Mouse (Mus musculus): ENCODE measurements at regions not wholly inside any gene's neighbourhood (a gene's known extent, or its start where the extent isn't known, plus 50 kb on each side); places are given as distances from the start of the nearest gene placed in this dataset.

DNA sequence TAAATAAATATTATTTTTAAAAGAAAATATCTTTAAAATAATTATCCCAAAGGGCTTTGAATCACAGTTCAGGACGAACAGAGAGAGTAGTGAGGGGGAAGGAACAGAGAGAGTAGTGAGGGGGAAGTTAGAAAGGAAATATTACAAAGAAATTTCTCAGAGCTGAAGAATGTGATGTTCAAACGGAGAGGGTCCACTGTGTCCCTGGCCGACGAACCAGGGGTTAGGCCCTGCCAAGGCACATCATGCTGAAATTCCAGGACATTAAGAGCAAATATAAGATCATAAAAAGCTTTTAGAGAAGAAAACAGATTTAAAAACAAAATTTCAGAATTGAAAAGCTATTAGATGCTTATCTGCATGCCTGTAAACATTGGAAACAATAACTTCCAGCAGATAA, 61.6 kb downstream of the Skor1 start:
- WGBS, result 80% methylated on average over 4 of the region's 4 CpGs
- H3K4me3 ChIP-seq (ENCODE audit: control insufficient read depth, insufficient read depth, low read length), result no peak overlapping the region
- TF ChIP-seq POLR2A (IDR thresholded peaks at IDR 0.05; ENCODE audit: control insufficient read depth, extremely low read depth, insufficient read depth, low read length, poor library complexity) (no peak), CTCF (IDR thresholded peaks at IDR 0.05; ENCODE audit: borderline replicate concordance, control insufficient read depth, extremely low read depth, insufficient read depth, low read length, poor library complexity) (no peak)
- H3K27me3 ChIP-seq (ENCODE audit: control insufficient read depth, insufficient read depth, low read length), result no peaks in the 10 kb centered on the region
- H3K4me1 ChIP-seq (replicated peaks; ENCODE audit: control insufficient read depth, insufficient read depth, low read length), result peaks cover 3% of the 10 kb centered on the region
- DNase-seq, result no peak
- no peak overlapping the region for H3K27ac ChIP-seq (ENCODE audit: control insufficient read depth, insufficient read depth, low read length)
- H3K36me3 ChIP-seq (ENCODE audit: control insufficient read depth, insufficient read depth, low read length), result no peaks in the 10 kb centered on the region

DNA sequence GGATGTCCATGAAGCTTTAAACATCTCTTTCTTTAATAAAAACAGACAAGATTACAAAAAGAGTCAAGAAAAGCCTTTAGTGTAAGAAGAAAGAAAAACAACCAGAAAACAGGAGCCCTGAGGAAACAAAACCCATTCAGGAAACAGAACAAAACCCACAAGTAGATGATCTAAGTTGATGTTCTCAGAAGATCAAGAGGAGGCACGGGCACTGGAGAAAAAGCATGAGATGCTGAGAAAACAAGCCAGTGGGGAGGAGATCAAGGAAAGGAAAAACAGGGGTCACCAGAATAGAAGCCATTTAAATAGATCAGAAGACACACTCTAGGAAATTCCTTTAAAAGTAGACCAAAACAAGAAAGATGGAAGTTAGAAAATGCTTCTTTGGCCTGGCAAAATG, 62.1 kb downstream of the Skor1 start:
- H3K4me1 ChIP-seq (replicated peaks; ENCODE audit: control insufficient read depth, insufficient read depth, low read length), result peaks cover 3% of the 10 kb centered on the region; the same call in 1 of the 2 replicates
- H3K27ac ChIP-seq (ENCODE audit: control insufficient read depth, insufficient read depth, low read length), result no peak overlapping the region
- H3K36me3 ChIP-seq (ENCODE audit: control insufficient read depth, insufficient read depth, low read length), result no peaks in the 10 kb centered on the region
- no peaks in the 10 kb centered on the region for H3K27me3 ChIP-seq (ENCODE audit: control insufficient read depth, insufficient read depth, low read length)
- no peak for TF ChIP-seq POLR2A (IDR thresholded peaks at IDR 0.05; ENCODE audit: control insufficient read depth, extremely low read depth, insufficient read depth, low read length, poor library complexity)
- TF ChIP-seq CTCF (IDR thresholded peaks at IDR 0.05; ENCODE audit: borderline replicate concordance, control insufficient read depth, extremely low read depth, insufficient read depth, low read length, poor library complexity), result no peak
- DNase-seq, result no peak
- no peak overlapping the region for H3K4me3 ChIP-seq (ENCODE audit: control insufficient read depth, insufficient read depth, low read length)
- WGBS, result 5% methylated on average over 1 of the region's 1 CpGs

GRCm38 (mm10) chr9:63082830-63083229, 65.9 kb downstream of the Skor1 start:
- Histone ChIP-seq H3K4me3 (ENCODE audit: control insufficient read depth, insufficient read depth, low read length) (no peak overlapping the region), H3K27me3 (ENCODE audit: control insufficient read depth, insufficient read depth, low read length) (no peaks in the 10 kb centered on the region), H3K36me3 (ENCODE audit: control insufficient read depth, insufficient read depth, low read length) (no peaks in the 10 kb centered on the region), H3K27ac (ENCODE audit: control insufficient read depth, insufficient read depth, low read length) (no peak overlapping the region), H3K4me1 (replicated peaks; ENCODE audit: control insufficient read depth, insufficient read depth, low read length) (no peaks in the 10 kb centered on the region)
- TF ChIP-seq POLR2A (IDR thresholded peaks at IDR 0.05; ENCODE audit: control insufficient read depth, extremely low read depth, insufficient read depth, low read length, poor library complexity), result no peak
- no peak for TF ChIP-seq CTCF (IDR thresholded peaks at IDR 0.05; ENCODE audit: borderline replicate concordance, control insufficient read depth, extremely low read depth, insufficient read depth, low read length, poor library complexity)
- no peak for DNase-seq
- WGBS, result 85% methylated on average over 7 of the region's 7 CpGs

DNA sequence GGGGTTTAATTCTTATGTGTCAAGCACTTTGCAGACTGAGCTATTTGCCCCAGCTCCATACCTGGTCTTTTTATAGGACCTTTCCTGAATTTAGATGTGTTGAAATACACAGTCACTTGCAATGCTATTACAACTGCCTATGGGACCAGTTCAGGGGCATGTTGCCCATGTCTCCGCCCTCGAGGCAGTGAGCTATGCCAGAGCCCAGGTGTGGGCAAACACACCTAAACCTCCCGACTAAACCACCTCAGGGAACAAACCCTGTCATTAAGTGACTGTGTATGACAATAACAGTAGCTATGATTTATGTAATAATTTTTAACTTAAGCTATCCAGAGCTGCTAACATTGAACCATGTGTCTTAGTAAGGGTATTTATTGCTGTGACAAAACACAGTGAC, 66.5 kb downstream of the Skor1 start:
- no peak overlapping the region for H3K27ac ChIP-seq (ENCODE audit: control insufficient read depth, insufficient read depth, low read length)
- no peaks in the 10 kb centered on the region for H3K27me3 ChIP-seq (ENCODE audit: control insufficient read depth, insufficient read depth, low read length)
- H3K36me3 ChIP-seq (ENCODE audit: control insufficient read depth, insufficient read depth, low read length), result no peaks in the 10 kb centered on the region
- H3K4me3 ChIP-seq (ENCODE audit: control insufficient read depth, insufficient read depth, low read length), result no peak overlapping the region
- WGBS, result 93% methylated on average over 3 of the region's 3 CpGs
- no peak for DNase-seq
- H3K4me1 ChIP-seq (replicated peaks; ENCODE audit: control insufficient read depth, insufficient read depth, low read length), result no peaks in the 10 kb centered on the region
- TF ChIP-seq CTCF (IDR thresholded peaks at IDR 0.05; ENCODE audit: borderline replicate concordance, control insufficient read depth, extremely low read depth, insufficient read depth, low read length, poor library complexity), result no peak
- TF ChIP-seq POLR2A (IDR thresholded peaks at IDR 0.05; ENCODE audit: control insufficient read depth, extremely low read depth, insufficient read depth, low read length, poor library complexity), result no peak

DNA sequence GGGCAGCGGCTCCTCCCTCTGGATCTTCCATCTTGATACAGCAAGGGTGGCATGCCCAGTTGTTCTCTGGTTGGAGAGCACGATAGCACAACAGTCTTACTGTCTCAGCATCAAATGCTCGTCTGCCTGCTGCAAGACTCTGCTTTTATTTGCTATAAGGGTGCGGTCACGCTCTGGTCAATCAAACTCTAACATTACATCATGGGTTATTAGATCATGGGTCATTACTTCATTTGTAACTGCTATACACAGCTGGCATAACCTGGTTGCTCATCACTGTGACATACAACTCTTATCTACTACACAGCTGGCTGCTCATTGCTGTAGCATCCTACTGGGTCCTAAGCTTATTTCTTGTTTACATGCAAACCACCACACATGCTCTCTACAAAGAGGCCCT, 68.4 kb downstream of the Skor1 start:
- Histone ChIP-seq H3K27ac (ENCODE audit: control insufficient read depth, insufficient read depth, low read length) (no peak overlapping the region), H3K27me3 (ENCODE audit: control insufficient read depth, insufficient read depth, low read length) (no peaks in the 10 kb centered on the region), H3K4me3 (ENCODE audit: control insufficient read depth, insufficient read depth, low read length) (no peak overlapping the region), H3K36me3 (ENCODE audit: control insufficient read depth, insufficient read depth, low read length) (no peaks in the 10 kb centered on the region), H3K4me1 (replicated peaks; ENCODE audit: control insufficient read depth, insufficient read depth, low read length) (no peaks in the 10 kb centered on the region)
- 96% methylated on average over 5 of the region's 5 CpGs for WGBS
- DNase-seq, result no peak
- TF ChIP-seq CTCF (IDR thresholded peaks at IDR 0.05; ENCODE audit: borderline replicate concordance, control insufficient read depth, extremely low read depth, insufficient read depth, low read length, poor library complexity) (no peak), POLR2A (IDR thresholded peaks at IDR 0.05; ENCODE audit: control insufficient read depth, extremely low read depth, insufficient read depth, low read length, poor library complexity) (no peak)

DNA sequence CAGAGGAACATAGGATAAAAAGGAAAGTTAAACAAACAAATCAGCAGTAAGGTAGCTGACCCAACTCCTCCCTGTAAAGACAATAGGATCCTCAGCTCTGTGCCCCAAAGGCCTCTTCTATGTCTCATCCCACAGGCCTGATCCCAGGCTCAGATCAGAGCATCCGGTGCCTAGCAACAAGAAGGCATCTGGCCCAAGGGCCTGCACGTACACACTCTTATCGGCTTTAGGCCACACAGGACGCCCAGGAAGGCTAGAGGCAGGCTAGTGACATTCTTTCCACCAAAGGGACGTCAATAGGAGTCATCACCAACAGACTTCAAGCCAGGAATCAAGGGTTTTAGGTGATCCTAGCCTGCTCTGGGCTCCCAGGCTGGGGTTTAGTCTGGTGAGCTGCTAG, 73.5 kb downstream of the Skor1 start:
- 96% methylated on average over 5 of the region's 5 CpGs for WGBS
- Histone ChIP-seq H3K4me3 (ENCODE audit: control insufficient read depth, insufficient read depth, low read length) (no peak overlapping the region), H3K4me1 (replicated peaks; ENCODE audit: control insufficient read depth, insufficient read depth, low read length) (peaks cover 5% of the 10 kb centered on the region), H3K36me3 (ENCODE audit: control insufficient read depth, insufficient read depth, low read length) (no peaks in the 10 kb centered on the region), H3K27ac (ENCODE audit: control insufficient read depth, insufficient read depth, low read length) (no peak overlapping the region), H3K27me3 (ENCODE audit: control insufficient read depth, insufficient read depth, low read length) (no peaks in the 10 kb centered on the region)
- TF ChIP-seq POLR2A (IDR thresholded peaks at IDR 0.05; ENCODE audit: control insufficient read depth, extremely low read depth, insufficient read depth, low read length, poor library complexity) (no peak), CTCF (IDR thresholded peaks at IDR 0.05; ENCODE audit: borderline replicate concordance, control insufficient read depth, extremely low read depth, insufficient read depth, low read length, poor library complexity) (no peak)
- no peak for DNase-seq

DNA sequence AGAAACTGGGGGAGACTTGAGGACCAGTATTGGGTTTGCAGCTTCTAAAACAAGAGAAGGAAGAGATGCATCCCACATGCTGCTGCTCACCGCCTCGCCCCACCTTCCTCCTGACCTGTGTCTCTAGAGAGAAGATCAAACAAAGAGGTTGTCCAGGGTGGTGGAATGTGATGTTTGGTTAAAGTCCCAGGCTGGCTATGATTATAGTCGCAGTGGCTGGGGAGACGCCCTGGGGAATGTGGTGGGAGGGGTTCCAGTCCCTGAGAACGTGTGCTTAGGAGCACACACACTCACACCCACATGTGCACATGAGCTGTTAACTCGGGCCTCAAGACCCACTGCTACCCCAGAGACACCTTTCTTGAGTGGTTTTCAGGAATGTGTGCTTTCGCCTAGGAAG, 74.0 kb downstream of the Skor1 start:
- DNase-seq, result no peak
- Histone ChIP-seq H3K27ac (ENCODE audit: control insufficient read depth, insufficient read depth, low read length) (no peak overlapping the region), H3K4me1 (replicated peaks; ENCODE audit: control insufficient read depth, insufficient read depth, low read length) (peaks cover 5% of the 10 kb centered on the region), H3K27me3 (ENCODE audit: control insufficient read depth, insufficient read depth, low read length) (no peaks in the 10 kb centered on the region), H3K4me3 (ENCODE audit: control insufficient read depth, insufficient read depth, low read length) (no peak overlapping the region), H3K36me3 (ENCODE audit: control insufficient read depth, insufficient read depth, low read length) (no peaks in the 10 kb centered on the region)
- TF ChIP-seq POLR2A (IDR thresholded peaks at IDR 0.05; ENCODE audit: control insufficient read depth, extremely low read depth, insufficient read depth, low read length, poor library complexity) (no peak), CTCF (IDR thresholded peaks at IDR 0.05; ENCODE audit: borderline replicate concordance, control insufficient read depth, extremely low read depth, insufficient read depth, low read length, poor library complexity) (no peak)
- 84% methylated on average over 7 of the region's 7 CpGs for WGBS
